Mouse (Mus musculus) liver, embryonic 16.5 days (tissue): Measurements from ENCODE around the gene Stum. TPM values are rescaled to one million over a fixed set of nuclear protein-coding genes. Genes with fewer than 3 reads are reported as not detected.

Experiments
- ATAC-seq: fragments of 200-750 bp; cut with Nextera tagmentation; 2 replicates; pipeline ENCODE4 v1.8.0; 2017; ENCODE audit warnings: low read depth, mild to moderate bottlenecking, moderate number of reproducible peaks, moderate library complexity
- H3K27ac ChIP-seq: fragments of 300-500 bp; sonication (generic); 2 replicates; pipeline ENCODE4 v1.5.1; 2014; ENCODE audit warnings: mild to moderate bottlenecking, low read length
- H3K27me3 ChIP-seq: fragments of 300-500 bp; sonication (generic); 2 replicates; pipeline ENCODE4 v1.6.1; 2014; ENCODE audit warnings: low read depth, low read length, mixed read lengths; ENCODE audit not compliant: control insufficient read depth, insufficient read depth
- H3K36me3 ChIP-seq: fragments of 300-500 bp; sonication (generic); 2 replicates; pipeline ENCODE4 v1.6.1; 2014; ENCODE audit warnings: mild to moderate bottlenecking; ENCODE audit not compliant: control insufficient read depth, insufficient read depth
- H3K4me1 ChIP-seq: fragments of 300-500 bp; sonication (generic); 2 replicates; pipeline ENCODE4 v1.6.1; 2014; ENCODE audit warnings: low read depth, low read length, mixed read lengths; ENCODE audit not compliant: control insufficient read depth
- H3K4me2 ChIP-seq: fragments of 300-500 bp; sonication (generic); 2 replicates; pipeline ENCODE4 v1.6.1; 2014; ENCODE audit warnings: low read depth, low read length, mixed read lengths
- H3K4me3 ChIP-seq: fragments of 300-500 bp; sonication (generic); 2 replicates; pipeline ENCODE4 v1.5.1; 2014; ENCODE audit warnings: low read depth, mild to moderate bottlenecking, low read length
- H3K9ac ChIP-seq: fragments of 300-500 bp; sonication (generic); 2 replicates; pipeline ENCODE4 v1.6.1; 2014; ENCODE audit warnings: low read depth, low read length
- H3K9me3 ChIP-seq: fragments of 300-500 bp; sonication (generic); replicated peaks from 2 replicates; pipeline ENCODE4 v1.6.1; 2016; ENCODE audit warnings: low read length; ENCODE audit not compliant: control insufficient read depth
- WGBS: fragments of 180-500 bp; shearing (Covaris S2); extraction: QIAGEN DNeasy Blood & Tissue Kit; methylation state at CpG from one replicate; pipeline ENCODE4 v1.1.7; 2014; ENCODE audit not compliant: insufficient replicate concordance; 5-methylcytosine and 5-hydroxymethylcytosine counted together
- polyA plus RNA-seq: library from polyadenylated mRNA; unstranded; fragments of >200 nt; fragmentation: Nextera tagmentation; extraction: Ambion mirVana; gene quantifications from 2 replicates; pipeline ENCODE4 v1.2.1, GENCODE M21; 2015

Stum gene
- polyA plus RNA-seq, 1 experiment from 2014 or later = not detected

GRCm38 (mm10) chr1:180400691-180401455 is 82.4 kb downstream of the Stum start:
- WGBS = 32% methylated on average over 4 of the region's 4 CpGs
- Histone ChIP-seq H3K36me3 (no peaks in the 10 kb centered on the region), H3K9ac (no peak overlapping the region), H3K27ac (no peak overlapping the region), H3K9me3 (no peaks in the 10 kb centered on the region), H3K4me3 (no peak overlapping the region), H3K4me1 (peaks cover 5% of the 10 kb centered on the region; the same call in 1 of the 2 replicates), H3K4me2 (no peak overlapping the region), H3K27me3 (no peaks in the 10 kb centered on the region)
- no peak for ATAC-seq

GRCm38 (mm10) chr1:180398446-180398845 is 84.9 kb downstream of the Stum start:
- no peak overlapping the region for H3K27ac ChIP-seq
- no peak overlapping the region for H3K9ac ChIP-seq
- WGBS = 47% methylated on average over 3 of the region's 3 CpGs
- no peaks in the 10 kb centered on the region for H3K9me3 ChIP-seq
- no peaks in the 10 kb centered on the region; the same call in 1 of the 2 replicates for H3K4me1 ChIP-seq
- ATAC-seq = no peak
- no peaks in the 10 kb centered on the region for H3K27me3 ChIP-seq
- H3K4me3 ChIP-seq = no peak overlapping the region
- no peaks in the 10 kb centered on the region for H3K36me3 ChIP-seq
- no peak overlapping the region for H3K4me2 ChIP-seq

DNA sequence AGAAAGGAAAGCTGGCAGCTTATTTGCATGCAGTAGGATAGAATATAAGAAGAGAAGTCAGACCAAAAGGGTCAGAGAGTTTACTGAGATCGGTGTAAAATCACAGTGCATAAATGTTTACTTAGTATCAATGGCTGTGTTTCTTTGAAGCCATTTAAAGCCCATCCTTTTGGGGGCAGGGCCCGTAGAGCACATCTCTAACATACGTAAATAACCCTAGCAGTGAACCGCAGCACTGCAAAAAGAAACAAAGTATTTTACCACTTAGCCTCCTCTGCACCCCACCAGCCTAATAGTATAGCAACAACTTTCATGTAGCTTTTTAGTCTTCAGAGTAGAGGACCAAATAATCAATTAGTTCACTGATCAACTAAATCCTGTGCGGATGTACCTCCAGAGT is 85.6 kb downstream of the Stum start:
- Histone ChIP-seq H3K4me3 (no peak overlapping the region), H3K9ac (no peak overlapping the region), H3K4me2 (no peak overlapping the region), H3K4me1 (no peaks in the 10 kb centered on the region; the same call in 1 of the 2 replicates), H3K9me3 (no peaks in the 10 kb centered on the region), H3K36me3 (no peaks in the 10 kb centered on the region), H3K27me3 (no peaks in the 10 kb centered on the region), H3K27ac (no peak overlapping the region)
- WGBS = 61% methylated on average over 5 of the region's 5 CpGs
- no peak for ATAC-seq

GRCm38 (mm10) chr1:180393873-180394272 is 89.4 kb downstream of the Stum start:
- Histone ChIP-seq H3K36me3 (no peaks in the 10 kb centered on the region), H3K27ac (no peak overlapping the region), H3K9ac (no peak overlapping the region), H3K27me3 (no peaks in the 10 kb centered on the region), H3K4me2 (no peak overlapping the region), H3K4me1 (no peaks in the 10 kb centered on the region; the same call in 1 of the 2 replicates), H3K4me3 (no peak overlapping the region), H3K9me3 (no peaks in the 10 kb centered on the region)
- 78% methylated on average over 12 of the region's 12 CpGs for WGBS
- no peak for ATAC-seq

- H3K4me2 ChIP-seq = no peak overlapping the region
- H3K36me3 ChIP-seq = no peaks in the 10 kb centered on the region
- peak overlapping the region; percentile 37; the same call in 1 of the 2 replicates for H3K27ac ChIP-seq
- no peaks in the 10 kb centered on the region for H3K27me3 ChIP-seq
- 64% methylated on average over 9 of the region's 9 CpGs for WGBS
- no peaks in the 10 kb centered on the region for H3K9me3 ChIP-seq
- ATAC-seq = no peak
- H3K9ac ChIP-seq = no peak overlapping the region
- no peak overlapping the region for H3K4me3 ChIP-seq
- H3K4me1 ChIP-seq = peaks cover 2% of the 10 kb centered on the region
These were observed 90.1 kb downstream of the Stum start for GRCm38 (mm10) chr1:180393017-180393797.

GRCm38 (mm10) chr1:180392137-180392798 is 91.0 kb downstream of the Stum start:
- Histone ChIP-seq H3K4me3 (no peak overlapping the region), H3K36me3 (no peaks in the 10 kb centered on the region), H3K4me1 (peaks cover 7% of the 10 kb centered on the region), H3K4me2 (no peak overlapping the region), H3K9me3 (no peaks in the 10 kb centered on the region), H3K27ac (no peak overlapping the region), H3K27me3 (no peaks in the 10 kb centered on the region), H3K9ac (no peak overlapping the region)
- WGBS = 68% methylated on average over 5 of the region's 5 CpGs
- ATAC-seq = no peak

- WGBS = 69% methylated on average over 4 of the region's 4 CpGs
- ATAC-seq = no peak
- no peak overlapping the region for H3K9ac ChIP-seq
- H3K27me3 ChIP-seq = no peaks in the 10 kb centered on the region
- no peak overlapping the region for H3K4me3 ChIP-seq
- no peak overlapping the region for H3K27ac ChIP-seq
- no peak overlapping the region for H3K4me2 ChIP-seq
- H3K9me3 ChIP-seq = no peaks in the 10 kb centered on the region
- H3K4me1 ChIP-seq = peaks cover 11% of the 10 kb centered on the region
- H3K36me3 ChIP-seq = no peaks in the 10 kb centered on the region
These were observed 91.7 kb downstream of the Stum start for GRCm38 (mm10) chr1:180391575-180391945.

GRCm38 (mm10) chr1:180390746-180391574 is 92.3 kb downstream of the Stum start:
- 53% methylated on average over 10 of the region's 10 CpGs for WGBS
- Histone ChIP-seq H3K4me1 (peaks cover 11% of the 10 kb centered on the region), H3K9ac (no peak overlapping the region), H3K27me3 (no peaks in the 10 kb centered on the region), H3K4me2 (no peak overlapping the region), H3K36me3 (no peaks in the 10 kb centered on the region), H3K27ac (no peak overlapping the region), H3K9me3 (no peaks in the 10 kb centered on the region), H3K4me3 (no peak overlapping the region)
- ATAC-seq = no peak
